Mouse (Mus musculus) left cerebral cortex, adult 6 months (tissue): Measurements from ENCODE around the gene Tmem222. TPM values are rescaled to one million over a fixed set of nuclear protein-coding genes. Genes with fewer than 3 reads are reported as not detected.

ENCODE experiments used
- long read RNA-seq, 2 experiments: library from polyadenylated mRNA; unstranded; transcript quantifications; one replicate each; pipeline ENCODE4 v2.0.0; 2019 to 2020
- polyA plus RNA-seq: library from polyadenylated mRNA; unstranded; fragments of <200 nt; fragmentation: Nextera tagmentation; gene quantifications from 2 replicates; pipeline ENCODE4 v1.2.3, GENCODE M21; 2021

The Tmem222 gene
- 176 and 207 TPM in 2 replicates for polyA plus RNA-seq
- long read RNA-seq, experiment 1, transcript Tmem222-205 (5 exons, 546 nt) = minor isoform, 13 of 529 reads
- long read RNA-seq, experiment 1, transcript Tmem222-203 (7 exons, 613 nt) = minor isoform, 12 of 529 reads
- long read RNA-seq, experiment 1, transcript Tmem222-201 (6 exons, 1,484 nt) = major isoform, 473 of 529 reads
- long read RNA-seq, experiment 1, partial matches to known transcripts = 8 of 529 reads
- long read RNA-seq, experiment 1, other reads (novel, unspliced or antisense) = 22 of 529 reads
- long read RNA-seq, experiment 2, transcript Tmem222-205 (5 exons, 546 nt) = minor isoform, 7 of 257 reads
- long read RNA-seq, experiment 2, transcript Tmem222-203 (7 exons, 613 nt) = minor isoform, 6 of 257 reads
- long read RNA-seq, experiment 2, transcript Tmem222-201 (6 exons, 1,484 nt) = major isoform, 212 of 257 reads
- long read RNA-seq, experiment 2, partial matches to known transcripts = 7 of 257 reads
- long read RNA-seq, experiment 2, other reads (novel, unspliced or antisense) = 24 of 257 reads

DNA sequence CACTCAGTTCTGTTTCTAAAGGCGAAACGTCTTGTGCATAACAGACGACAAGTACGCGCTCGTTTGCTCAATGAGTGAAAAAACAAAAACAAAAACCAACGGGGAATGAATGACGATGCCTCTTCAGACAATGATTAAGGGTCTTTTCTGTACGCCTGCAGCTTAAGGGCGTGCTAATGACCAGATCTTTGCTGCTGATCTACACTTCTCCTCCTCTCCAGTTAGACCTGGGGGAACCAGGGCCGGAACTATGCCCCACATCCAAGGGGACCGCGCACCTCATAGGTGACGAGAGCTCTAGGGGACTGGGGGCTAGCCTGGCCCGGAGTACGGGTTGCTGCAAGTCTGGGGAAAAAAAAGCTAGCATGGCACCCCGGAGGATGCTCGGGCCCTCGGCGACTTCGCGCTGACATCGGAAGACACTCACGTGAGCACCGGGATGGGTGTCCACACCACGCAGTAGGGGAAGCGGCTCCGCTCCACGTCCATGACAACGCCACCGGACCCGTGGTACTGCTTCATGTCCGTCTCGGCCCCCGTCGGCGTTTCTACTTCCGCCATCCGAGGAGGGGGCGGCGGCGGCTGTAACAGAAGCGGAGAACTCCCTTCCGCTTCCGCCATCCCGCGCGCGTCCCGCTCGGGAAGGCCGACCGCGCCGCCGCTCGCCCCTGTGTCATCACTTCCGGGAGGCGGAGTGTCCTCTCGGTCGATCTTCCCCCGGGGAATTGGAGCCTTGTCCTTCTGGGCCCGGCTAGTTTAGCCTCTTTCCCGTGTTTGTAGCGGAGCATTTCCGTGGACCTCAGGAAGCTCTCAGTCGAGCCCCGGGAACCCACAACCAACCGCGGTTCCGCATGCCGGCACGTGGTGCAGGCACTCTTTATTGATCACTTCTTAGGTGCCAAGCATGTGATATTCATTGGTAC, at the start of gene Tmem222:
Gene Tmem222 (minus strand): TSS at position 689 of the 923 bp plus-strand sequence.

DNA sequence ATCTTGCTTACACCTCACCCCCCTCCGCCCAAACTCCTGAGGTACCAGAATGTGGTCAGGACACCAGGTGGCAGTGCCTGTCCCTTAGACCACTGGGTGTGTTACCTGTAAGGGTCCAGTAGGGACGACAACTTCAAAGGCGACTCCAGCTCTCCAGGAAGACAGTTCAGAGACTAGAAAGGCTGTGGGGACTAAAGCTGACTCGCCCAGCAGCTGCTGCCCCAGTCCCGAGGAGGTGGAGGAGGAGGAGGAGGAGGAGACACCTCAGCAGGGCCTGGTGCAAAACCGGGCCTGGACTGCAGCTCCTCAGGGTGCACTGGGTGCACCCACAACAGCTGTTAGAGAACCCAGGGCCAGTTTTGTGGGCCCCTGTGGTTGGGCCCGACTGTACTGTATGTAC, 14.7 kb downstream of the Tmem222 start, which contains the start of gene Sytl1:
Gene Sytl1 (minus strand): TSS at position 232 of the 400 bp plus-strand sequence.

DNA sequence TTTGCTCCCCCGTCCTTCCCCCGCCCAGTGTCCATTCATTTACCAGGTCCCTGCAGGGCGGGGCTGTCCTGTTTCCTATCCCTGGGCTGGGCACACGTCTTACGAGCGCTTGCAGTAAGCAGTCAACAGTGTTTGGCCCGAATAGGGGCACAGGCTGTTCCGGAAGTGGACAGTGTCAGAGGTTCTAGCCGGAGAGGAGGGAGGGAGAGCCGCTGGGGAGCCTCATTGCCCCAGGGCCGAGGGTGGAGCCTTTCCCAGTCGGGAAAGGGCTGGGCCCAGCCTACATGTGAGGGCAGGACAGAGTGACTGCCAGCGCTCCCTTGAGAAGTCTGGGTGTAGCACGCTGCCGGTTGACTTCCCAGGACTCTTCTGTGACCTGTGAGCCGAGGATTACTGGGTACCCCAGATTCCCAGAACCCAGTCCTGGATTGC, 37.1 kb downstream of the Tmem222 start, which contains the start of gene Map3k6:
Gene Map3k6 (plus strand): TSS at position 329 of the 432 bp plus-strand sequence.

Other genes with a start within 250 kb of the Tmem222 start
- gene Wasf2, start 147.3 kb downstream of the Tmem222 start, polyA plus RNA-seq = 31.5 and 37.8 TPM in 2 replicates
- gene Cd164l2, start 65.7 kb downstream of the Tmem222 start, polyA plus RNA-seq = 11.8 and 14.0 TPM in 2 replicates
- 6.3 and 18.9 TPM in 2 replicates for gene Gpr3, start 65.3 kb downstream of the Tmem222 start, polyA plus RNA-seq
- gene Map3k6, start 37.0 kb downstream of the Tmem222 start, polyA plus RNA-seq = 6.4 TPM in 2 replicates
- 0.96 and 1.3 TPM in 2 replicates for gene Sytl1, start 14.7 kb downstream of the Tmem222 start, polyA plus RNA-seq
- gene Wdtc1, start 75.7 kb upstream of the Tmem222 start, polyA plus RNA-seq = 5.2 and 15.5 TPM in 2 replicates
- 6.8 and 10.9 TPM in 2 replicates for gene Slc9a1, start 91.9 kb upstream of the Tmem222 start, polyA plus RNA-seq
- 0.08 and 0.11 TPM in 2 replicates for gene Tent5b, start 202.3 kb upstream of the Tmem222 start, polyA plus RNA-seq
- gene Trnp1, start 220.8 kb upstream of the Tmem222 start, polyA plus RNA-seq = 29.0 and 38.4 TPM in 2 replicates
- 0.19 and 0.23 TPM in 2 replicates for gene Kdf1, start 241.2 kb upstream of the Tmem222 start, polyA plus RNA-seq